Mouse (Mus musculus) kidney, embryonic 14.5 days (tissue): ENCODE results near the gene Ankrd52. TPM values are rescaled to one million over a fixed set of nuclear protein-coding genes. Genes with fewer than 3 reads are reported as not detected.

Source experiments
- ATAC-seq: fragments of 200-750 bp; cut with Nextera tagmentation; 2 replicates; pipeline ENCODE4 v1.8.0; 2017; ENCODE audit warnings: moderate number of reproducible peaks, mild to moderate bottlenecking, moderate TSS enrichment, moderate library complexity; ENCODE audit not compliant: low FRiP score, low TSS enrichment
- H3K27ac ChIP-seq: fragments of 300-500 bp; sonication (generic); 2 replicates; pipeline ENCODE4 v1.5.1; 2014; ENCODE audit warnings: low read depth, mild to moderate bottlenecking, low read length, moderate library complexity, mixed read lengths
- H3K27me3 ChIP-seq: fragments of 300-500 bp; sonication (generic); 2 replicates; pipeline ENCODE4 v1.6.1; 2014; ENCODE audit warnings: mild to moderate bottlenecking, low read length; ENCODE audit not compliant: control insufficient read depth, insufficient read depth
- H3K36me3 ChIP-seq: fragments of 300-500 bp; sonication (generic); 2 replicates; pipeline ENCODE4 v1.6.1; 2014; ENCODE audit warnings: low read length, mixed read lengths; ENCODE audit not compliant: control insufficient read depth, insufficient read depth
- H3K4me1 ChIP-seq: fragments of 300-500 bp; sonication (generic); 2 replicates; pipeline ENCODE4 v1.6.1; 2014; ENCODE audit warnings: low read length, mixed read lengths; ENCODE audit not compliant: control insufficient read depth, insufficient read depth
- H3K4me2 ChIP-seq: fragments of 300-500 bp; sonication (generic); replicated peaks from 2 replicates; pipeline ENCODE4 v1.6.1; 2014; ENCODE audit warnings: low read depth, mild to moderate bottlenecking, low read length
- H3K4me3 ChIP-seq: fragments of 300-500 bp; sonication (generic); 2 replicates; pipeline ENCODE4 v1.5.1; 2014; ENCODE audit warnings: mild to moderate bottlenecking, low read length
- H3K9ac ChIP-seq: fragments of 300-500 bp; sonication (generic); 2 replicates; pipeline ENCODE4 v1.6.1; 2014; ENCODE audit warnings: low read depth, mild to moderate bottlenecking, low read length, moderate library complexity
- H3K9me3 ChIP-seq: fragments of 300-500 bp; sonication (generic); 2 replicates; pipeline ENCODE4 v1.6.1; 2016; ENCODE audit warnings: low read length; ENCODE audit not compliant: control insufficient read depth
- WGBS: fragments of 180-500 bp; shearing (Covaris S2); extraction: QIAGEN DNeasy Blood & Tissue Kit; methylation state at CpG from one replicate; pipeline ENCODE4 v1.1.7; 2014; 5-methylcytosine and 5-hydroxymethylcytosine counted together
- polyA plus RNA-seq: library from polyadenylated mRNA; unstranded; fragments of >200 nt; fragmentation: Nextera tagmentation; extraction: Ambion mirVana; gene quantifications from 2 replicates; pipeline ENCODE4 v1.2.1, GENCODE M21; 2014

Ankrd52 gene
- polyA plus RNA-seq, 1 experiment from 2014 or later, result 19.3 TPM

- Histone ChIP-seq H3K36me3 (peaks cover 62% of the 10 kb centered on the region), H3K4me2 (no peak overlapping the region), H3K4me3 (no peak overlapping the region), H3K9ac (no peak overlapping the region), H3K27me3 (no peaks in the 10 kb centered on the region), H3K9me3 (no peaks in the 10 kb centered on the region), H3K27ac (peak overlapping the region; percentile 48; the same call in 1 of the 2 replicates), H3K4me1 (peaks cover 25% of the 10 kb centered on the region)
- ATAC-seq, result peak; percentile 84
- 45% methylated on average over 17 of the region's 17 CpGs for WGBS
Observed at GRCm38 (mm10) chr10:128435186-128435823, 58.4 kb downstream of the Ankrd52 start.

GRCm38 (mm10) chr10:128435873-128436272 lies 59.0 kb downstream of the Ankrd52 start:
- peak overlapping the region; percentile 48; the same call in 1 of the 2 replicates for H3K27ac ChIP-seq
- no peak for ATAC-seq
- peaks cover 64% of the 10 kb centered on the region for H3K36me3 ChIP-seq

GRCm38 (mm10) chr10:128436376-128436775 lies 59.5 kb downstream of the Ankrd52 start:
- 79% methylated on average over 8 of the region's 8 CpGs for WGBS
- no peak overlapping the region for H3K4me2 ChIP-seq
- peaks cover 25% of the 10 kb centered on the region for H3K4me1 ChIP-seq
- H3K4me3 ChIP-seq, result no peak overlapping the region
- H3K27me3 ChIP-seq, result no peaks in the 10 kb centered on the region
- ATAC-seq, result no peak
- H3K9me3 ChIP-seq, result no peaks in the 10 kb centered on the region
- 0 out of 2 replicates have a peak overlapping the region, but pooled peaks have one; percentile 48 for H3K27ac ChIP-seq
- H3K9ac ChIP-seq, result no peak overlapping the region
- peaks cover 69% of the 10 kb centered on the region for H3K36me3 ChIP-seq

More at GRCm38 (mm10) chr10:128435873-128436272, 59.0 kb downstream of the Ankrd52 start:
- 61% methylated on average over 5 of the region's 5 CpGs for WGBS
- Histone ChIP-seq H3K27me3 (no peaks in the 10 kb centered on the region), H3K4me3 (no peak overlapping the region), H3K4me2 (no peak overlapping the region), H3K9me3 (no peaks in the 10 kb centered on the region), H3K9ac (no peak overlapping the region), H3K4me1 (peaks cover 25% of the 10 kb centered on the region)

- ATAC-seq, result peak; percentile 33; the same call in 1 of the 2 replicates
- 34% methylated on average over 10 of the region's 10 CpGs for WGBS
- no peak overlapping the region for H3K4me3 ChIP-seq
- H3K4me1 ChIP-seq, result peaks cover 23% of the 10 kb centered on the region
- peaks cover 68% of the 10 kb centered on the region for H3K36me3 ChIP-seq
- no peaks in the 10 kb centered on the region for H3K9me3 ChIP-seq
- no peak overlapping the region for H3K4me2 ChIP-seq
- peak overlapping the region; percentile 74 for H3K27ac ChIP-seq
- no peaks in the 10 kb centered on the region for H3K27me3 ChIP-seq
- H3K9ac ChIP-seq, result 0 out of 2 replicates have a peak overlapping the region, but pooled peaks have one; percentile 12
Observed at GRCm38 (mm10) chr10:128438675-128439279, 61.9 kb downstream of the Ankrd52 start.

GRCm38 (mm10) chr10:128440407-128440806 lies 63.5 kb downstream of the Ankrd52 start:
- no peak overlapping the region for H3K9ac ChIP-seq
- H3K9me3 ChIP-seq, result no peaks in the 10 kb centered on the region
- no peak for ATAC-seq
- peaks cover 16% of the 10 kb centered on the region for H3K4me1 ChIP-seq
- peaks cover 64% of the 10 kb centered on the region for H3K36me3 ChIP-seq
- H3K4me3 ChIP-seq, result no peak overlapping the region
- peak overlapping the region; percentile 74; the same call in 1 of the 2 replicates for H3K27ac ChIP-seq
- no peaks in the 10 kb centered on the region for H3K27me3 ChIP-seq
- 35% methylated on average over 10 of the region's 10 CpGs for WGBS
- H3K4me2 ChIP-seq, result no peak overlapping the region

- no peak overlapping the region for H3K9ac ChIP-seq
- H3K4me2 ChIP-seq, result no peak overlapping the region
- 87% methylated on average over 10 of the region's 10 CpGs for WGBS
- H3K27me3 ChIP-seq, result no peaks in the 10 kb centered on the region
- H3K9me3 ChIP-seq, result no peaks in the 10 kb centered on the region
- peaks cover 16% of the 10 kb centered on the region for H3K4me1 ChIP-seq
- H3K27ac ChIP-seq, result no peak overlapping the region
- H3K36me3 ChIP-seq, result peaks cover 54% of the 10 kb centered on the region
- H3K4me3 ChIP-seq, result no peak overlapping the region
- no peak for ATAC-seq
Observed at GRCm38 (mm10) chr10:128441324-128442119, 64.6 kb downstream of the Ankrd52 start.

- no peak for ATAC-seq
- H3K9me3 ChIP-seq, result no peaks in the 10 kb centered on the region
- H3K27ac ChIP-seq, result no peak overlapping the region
- H3K4me1 ChIP-seq, result peaks cover 16% of the 10 kb centered on the region
- peaks cover 42% of the 10 kb centered on the region for H3K36me3 ChIP-seq
- WGBS, result 87% methylated on average over 1 of the region's 1 CpGs
- H3K4me3 ChIP-seq, result no peak overlapping the region
- no peak overlapping the region for H3K9ac ChIP-seq
- no peaks in the 10 kb centered on the region for H3K27me3 ChIP-seq
- H3K4me2 ChIP-seq, result no peak overlapping the region
Observed at GRCm38 (mm10) chr10:128442718-128443117, 65.8 kb downstream of the Ankrd52 start.

GRCm38 (mm10) chr10:128444354-128444753 lies 67.4 kb downstream of the Ankrd52 start:
- ATAC-seq, result 0 out of 2 replicates have a peak, but pooled peaks have one; percentile 30
- Histone ChIP-seq H3K4me1 (peaks cover 6% of the 10 kb centered on the region; the same call in 1 of the 2 replicates), H3K4me2 (no peak overlapping the region), H3K27ac (peak overlapping the region; percentile 17; the same call in 1 of the 2 replicates), H3K9ac (no peak overlapping the region), H3K36me3 (peaks cover 27% of the 10 kb centered on the region), H3K4me3 (no peak overlapping the region), H3K9me3 (no peaks in the 10 kb centered on the region), H3K27me3 (no peaks in the 10 kb centered on the region)
- 36% methylated on average over 6 of the region's 6 CpGs for WGBS
